Mouse (Mus musculus): ENCODE measurements around the gene Tekt5. TPM values are rescaled to one million over a fixed set of nuclear protein-coding genes. Genes with fewer than 3 reads are reported as not detected.

Gene Tekt5
- 0.13 TPM in 1 of 2 replicates, not detected in the other for polyA plus RNA-seq (2012)

GRCm38 (mm10) chr16:10394699-10395540 is at the start of gene Tekt5:
Gene Tekt5, minus strand, starts transcription at chr16:10395490.

GRCm38 (mm10) chr16:10411764-10412746 is 16.8 kb upstream of the Tekt5 start, which contains the start of gene Nubp1:
Gene Nubp1, plus strand, starts transcription at chr16:10411948.

GRCm38 (mm10) chr16:10313646-10314088 is 81.6 kb downstream of the Tekt5 start, which contains the start of gene Emp2:
Gene Emp2, minus strand, starts transcription at chr16:10313968.

Other genes starting within 250 kb of the Tekt5 start
- gene Rpl39l, start 225.3 kb downstream of the Tekt5 start, polyA plus RNA-seq (2012), result 0.19 and 0.31 TPM in 2 replicates
- gene Atf7ip2, start 202.8 kb downstream of the Tekt5 start, polyA plus RNA-seq (2012), result 0.10 TPM in 1 of 2 replicates, not detected in the other
- gene Emp2, start 81.5 kb downstream of the Tekt5 start, polyA plus RNA-seq (2012), result 0.03 TPM in 2 replicates
- gene Nubp1, start 16.5 kb upstream of the Tekt5 start, polyA plus RNA-seq (2012), result 40.2 and 45.9 TPM in 2 replicates
- gene Tvp23a, start 51.9 kb upstream of the Tekt5 start, polyA plus RNA-seq (2012), result not detected in 2 replicates
- 2.1 and 2.3 TPM in 2 replicates for gene Ciita, start 84.6 kb upstream of the Tekt5 start, polyA plus RNA-seq (2012)
- 22.6 and 24.6 TPM in 2 replicates for gene Dexi, start 147.6 kb upstream of the Tekt5 start, polyA plus RNA-seq (2012)
- 13.8 and 16.3 TPM in 2 replicates for gene Clec16a, start 149.8 kb upstream of the Tekt5 start, polyA plus RNA-seq (2012)

All from megakaryocyte-erythroid progenitor cell, adult 5 weeks (primary cell).